Mouse (Mus musculus) forebrain, embryonic 10.5 days (tissue): ENCODE measurements around the gene Afmid. TPM values are rescaled to one million over a fixed set of nuclear protein-coding genes. Genes with fewer than 3 reads are reported as not detected.
A peak's percentile ranks its signal among the peaks of the same experiment; 100 is the strongest.
"Not testable (repeated sequence)": the region's sequence is repeated elsewhere in the genome, so short reads cannot be mapped to it uniquely, and the experiment has no call there.

Source experiments
- DNase-seq: peaks from one replicate; pipeline ENCODE4 v3.0.0-alpha.2; 2017; ENCODE audit warnings: low spot score; ENCODE audit errors: extremely low spot score
- H3K27ac ChIP-seq: fragments of 300-500 bp; sonication (generic); 2 replicates; pipeline ENCODE4 v1.5.1; 2016; ENCODE audit warnings: mild to moderate bottlenecking
- H3K27me3 ChIP-seq: fragments of 300-500 bp; sonication (generic); 2 replicates; pipeline ENCODE4 v1.6.1; 2016; ENCODE audit warnings: mild to moderate bottlenecking; ENCODE audit not compliant: poor library complexity, severe bottlenecking
- H3K36me3 ChIP-seq: fragments of 300-500 bp; sonication (generic); replicated peaks from 2 replicates; pipeline ENCODE4 v1.6.1; 2016; ENCODE audit warnings: mild to moderate bottlenecking, moderate library complexity
- H3K4me1 ChIP-seq: fragments of 300-500 bp; sonication (generic); 2 replicates; pipeline ENCODE4 v1.6.1; 2016
- H3K4me3 ChIP-seq: fragments of 300-500 bp; sonication (generic); 2 replicates; pipeline ENCODE4 v1.5.1; 2016; ENCODE audit warnings: mild to moderate bottlenecking, moderate library complexity
- H3K9me3 ChIP-seq: fragments of 300-500 bp; sonication (generic); 2 replicates; pipeline ENCODE4 v1.6.1; 2016; ENCODE audit warnings: mild to moderate bottlenecking, moderate library complexity
- WGBS: fragments of 180-500 bp; shearing (Covaris S2); methylation state at CpG from one replicate; pipeline ENCODE4 v1.1.7; 2016; 5-methylcytosine and 5-hydroxymethylcytosine counted together
- polyA plus RNA-seq: library from polyadenylated mRNA; unstranded; fragments of >200 nt; fragmentation: Nextera tagmentation; extraction: Ambion mirVana; gene quantifications from 2 replicates; pipeline ENCODE4 v1.2.1, GENCODE M21; 2016

Gene Afmid
- polyA plus RNA-seq, 1 experiment from 2014 or later = 4.0 TPM

- 17% methylated on average over 28 of the region's 28 CpGs for WGBS
- H3K27ac ChIP-seq = peak overlapping the region; percentile 68
- H3K27me3 ChIP-seq = no peaks in the 10 kb centered on the region
- peak; percentile 84 for DNase-seq
- H3K4me3 ChIP-seq = peak overlapping the region; percentile 54
- H3K36me3 ChIP-seq = no peaks in the 10 kb centered on the region
- H3K9me3 ChIP-seq = no peaks in the 10 kb centered on the region
- peaks cover 42% of the 10 kb centered on the region for H3K4me1 ChIP-seq
Observed at GRCm38 (mm10) chr11:117832086-117832969, 6.6 kb downstream of the Afmid start.

- not testable (repeated sequence) for H3K4me3 ChIP-seq, H3K27ac ChIP-seq, H3K9me3 ChIP-seq, H3K36me3 ChIP-seq, DNase-seq, H3K27me3 ChIP-seq
- H3K4me1 ChIP-seq = peaks cover 31% of the 10 kb centered on the region
- WGBS = 94% methylated on average over 5 of the region's 6 CpGs
Observed at GRCm38 (mm10) chr11:117833509-117833908, 7.8 kb downstream of the Afmid start.

- Histone ChIP-seq H3K36me3 (no peaks in the 10 kb centered on the region), H3K4me3 (no peak overlapping the region), H3K9me3 (no peaks in the 10 kb centered on the region), H3K27me3 (no peaks in the 10 kb centered on the region), H3K4me1 (peaks cover 26% of the 10 kb centered on the region), H3K27ac (no peak overlapping the region)
- no peak for DNase-seq
- whole genome bisulfite sequencing = 93% methylated on average over 8 of the region's 8 CpGs
Observed at GRCm38 (mm10) chr11:117834086-117834485, 8.4 kb downstream of the Afmid start.

- Histone ChIP-seq H3K4me1 (peaks cover 21% of the 10 kb centered on the region), H3K4me3 (peak overlapping the region; percentile 30), H3K9me3 (no peaks in the 10 kb centered on the region), H3K36me3 (no peaks in the 10 kb centered on the region), H3K27me3 (no peaks in the 10 kb centered on the region), H3K27ac (no peak overlapping the region)
- WGBS = 34% methylated on average over 13 of the region's 13 CpGs
- DNase-seq = no peak
Observed at GRCm38 (mm10) chr11:117836306-117836705, 10.6 kb downstream of the Afmid start.

- H3K27ac ChIP-seq = no peak overlapping the region; the same call in 1 of the 2 replicates
- WGBS = 61% methylated on average over 2 of the region's 2 CpGs
- DNase-seq = no peak
- no peaks in the 10 kb centered on the region for H3K9me3 ChIP-seq
- no peak overlapping the region for H3K4me3 ChIP-seq
- H3K4me1 ChIP-seq = peaks cover 9% of the 10 kb centered on the region
- H3K27me3 ChIP-seq = no peaks in the 10 kb centered on the region
- H3K36me3 ChIP-seq = no peaks in the 10 kb centered on the region
Observed at GRCm38 (mm10) chr11:117838572-117838971, 12.8 kb downstream of the Afmid start.

- no peaks in the 10 kb centered on the region for H3K36me3 ChIP-seq
- peaks cover 9% of the 10 kb centered on the region for H3K4me1 ChIP-seq
- no peak overlapping the region for H3K27ac ChIP-seq
- no peak for DNase-seq
- H3K27me3 ChIP-seq = no peaks in the 10 kb centered on the region
- 81% methylated on average over 1 of the region's 1 CpGs for WGBS
- H3K9me3 ChIP-seq = no peaks in the 10 kb centered on the region
- no peak overlapping the region for H3K4me3 ChIP-seq
Observed at GRCm38 (mm10) chr11:117839021-117839420, 13.3 kb downstream of the Afmid start.

GRCm38 (mm10) chr11:117840910-117841309 lies 15.2 kb downstream of the Afmid start:
- 73% methylated on average over 1 of the region's 1 CpGs for whole genome bisulfite sequencing

GRCm38 (mm10) chr11:117843434-117843833 lies 17.7 kb downstream of the Afmid start:
- H3K4me3 ChIP-seq = no peak overlapping the region
- H3K4me1 ChIP-seq = peaks cover 12% of the 10 kb centered on the region
- H3K36me3 ChIP-seq = no peaks in the 10 kb centered on the region
- no peaks in the 10 kb centered on the region for H3K27me3 ChIP-seq
- no peak for DNase-seq
- H3K27ac ChIP-seq = no peak overlapping the region
- WGBS = 88% methylated on average over 2 of the region's 2 CpGs
- no peaks in the 10 kb centered on the region for H3K9me3 ChIP-seq

More at GRCm38 (mm10) chr11:117840910-117841309, 15.2 kb downstream of the Afmid start:
- no peaks in the 10 kb centered on the region for H3K27me3 ChIP-seq
- no peak overlapping the region for H3K4me3 ChIP-seq
- peaks cover 9% of the 10 kb centered on the region for H3K4me1 ChIP-seq
- no peak for DNase-seq
- H3K36me3 ChIP-seq = no peaks in the 10 kb centered on the region
- H3K27ac ChIP-seq = no peak overlapping the region
- no peaks in the 10 kb centered on the region for H3K9me3 ChIP-seq

- H3K27ac ChIP-seq = no peak overlapping the region
- peaks cover 24% of the 10 kb centered on the region for H3K4me1 ChIP-seq
- no peak overlapping the region for H3K4me3 ChIP-seq
- H3K9me3 ChIP-seq = no peaks in the 10 kb centered on the region
- H3K27me3 ChIP-seq = no peaks in the 10 kb centered on the region
- DNase-seq = no peak
- no peaks in the 10 kb centered on the region for H3K36me3 ChIP-seq
- WGBS = 84% methylated on average over 2 of the region's 2 CpGs
Observed at GRCm38 (mm10) chr11:117844997-117845396, 19.3 kb downstream of the Afmid start.

- H3K4me3 ChIP-seq = no peak overlapping the region
- H3K27me3 ChIP-seq = no peaks in the 10 kb centered on the region
- 83% methylated on average over 2 of the region's 2 CpGs for WGBS
- no peaks in the 10 kb centered on the region for H3K9me3 ChIP-seq
- DNase-seq = no peak
- H3K36me3 ChIP-seq = peaks cover 4% of the 10 kb centered on the region
- peaks cover 31% of the 10 kb centered on the region for H3K4me1 ChIP-seq
- H3K27ac ChIP-seq = no peak overlapping the region
Observed at GRCm38 (mm10) chr11:117845651-117846050, 19.9 kb downstream of the Afmid start.

GRCm38 (mm10) chr11:117846640-117847039 lies 20.9 kb downstream of the Afmid start:
- DNase-seq = no peak
- peaks cover 14% of the 10 kb centered on the region for H3K36me3 ChIP-seq
- H3K4me1 ChIP-seq = peaks cover 37% of the 10 kb centered on the region
- no peaks in the 10 kb centered on the region for H3K9me3 ChIP-seq
- H3K4me3 ChIP-seq = no peak overlapping the region
- WGBS = 58% methylated on average over 5 of the region's 5 CpGs
- H3K27me3 ChIP-seq = no peaks in the 10 kb centered on the region
- no peak overlapping the region for H3K27ac ChIP-seq

GRCm38 (mm10) chr11:117847593-117848215 lies 22.0 kb downstream of the Afmid start:
- H3K4me1 ChIP-seq = peaks cover 37% of the 10 kb centered on the region
- H3K27me3 ChIP-seq = no peaks in the 10 kb centered on the region
- H3K4me3 ChIP-seq = peak overlapping the region; percentile 76
- H3K27ac ChIP-seq = peak overlapping the region; percentile 95
- no peaks in the 10 kb centered on the region for H3K9me3 ChIP-seq
- WGBS = 86% methylated on average over 7 of the region's 7 CpGs
- peaks cover 25% of the 10 kb centered on the region for H3K36me3 ChIP-seq
- no peak for DNase-seq
